8 mouse cellular contexts compared by ENCODE assay signal in genomic region chr8:94986676-94987075, GRCm38 (mm10). TPM values are rescaled to one million over a fixed set of nuclear protein-coding genes. Genes with fewer than 3 reads are reported as not detected.
DNase-seq lines count a peak whose midpoint lies in the region; ATAC-seq and TF ChIP-seq lines count a peak whose summit lies in the region.

No protein-coding gene starts in this region.

- ATAC-seq in kidney, embryonic 15.5 days (replicated peaks; ENCODE audit: low FRiP score): no peak
- peak; percentile 55 for ATAC-seq in forebrain, postnatal 0 days
- no peak for ATAC-seq in lung, postnatal 0 days

- no peak for TF ChIP-seq POLR2A in kidney, adult 2 months (IDR thresholded peaks at IDR 0.05; ENCODE audit: low read depth, low read length)
- TF ChIP-seq POLR2A in brain, embryonic 14.5 days (IDR thresholded peaks at IDR 0.05; ENCODE audit: borderline replicate concordance, extremely low read depth, insufficient read depth, insufficient read length, poor library complexity, severe bottlenecking): no peak
- TF ChIP-seq POLR2A in thymus, adult 2 months (IDR thresholded peaks at IDR 0.05; ENCODE audit: control insufficient read depth, extremely low read depth, insufficient read depth, low read length, poor library complexity): no peak

- no peak overlapping the region for H3K9ac ChIP-seq in kidney, embryonic 15.5 days
- H3K9ac ChIP-seq in forebrain, postnatal 0 days: no peak overlapping the region
- H3K9ac ChIP-seq in lung, postnatal 0 days (replicated peaks; ENCODE audit: low read depth): no peak overlapping the region

- no peaks in the 10 kb centered on the region for H3K9me3 ChIP-seq in kidney, embryonic 15.5 days (replicated peaks)
- no peaks in the 10 kb centered on the region for H3K9me3 ChIP-seq in forebrain, postnatal 0 days (ENCODE audit: low read length)
- H3K9me3 ChIP-seq in limb, embryonic 10.5 days (replicated peaks): no peaks in the 10 kb centered on the region
- H3K9me3 ChIP-seq in lung, postnatal 0 days (ENCODE audit: low read length): no peaks in the 10 kb centered on the region

- H3K27me3 ChIP-seq in kidney, adult 2 months (replicated peaks; ENCODE audit: control insufficient read depth, insufficient read depth, low read length): no peaks in the 10 kb centered on the region
- no peaks in the 10 kb centered on the region for H3K27me3 ChIP-seq in kidney, embryonic 15.5 days
- H3K27me3 ChIP-seq in forebrain, postnatal 0 days (ENCODE audit: insufficient read depth, low read length): no peaks in the 10 kb centered on the region
- peaks cover 6% of the 10 kb centered on the region; the same call in 1 of the 2 replicates for H3K27me3 ChIP-seq in limb, embryonic 10.5 days (ENCODE audit: low read depth, poor library complexity, severe bottlenecking)
- no peaks in the 10 kb centered on the region for H3K27me3 ChIP-seq in thymus, adult 2 months (ENCODE audit: control insufficient read depth, insufficient read depth, low read length)
- H3K27me3 ChIP-seq in lung, postnatal 0 days (replicated peaks; ENCODE audit: insufficient read depth, low read length): no peaks in the 10 kb centered on the region

- H3K4me1 ChIP-seq in kidney, adult 2 months (ENCODE audit: control insufficient read depth, insufficient read depth, low read length): peaks cover 65% of the 10 kb centered on the region
- H3K4me1 ChIP-seq in kidney, embryonic 15.5 days: peaks cover 85% of the 10 kb centered on the region
- peaks cover 37% of the 10 kb centered on the region for H3K4me1 ChIP-seq in forebrain, postnatal 0 days (ENCODE audit: insufficient read depth)
- H3K4me1 ChIP-seq in limb, embryonic 10.5 days: peaks cover 27% of the 10 kb centered on the region
- H3K4me1 ChIP-seq in thymus, adult 2 months (replicated peaks; ENCODE audit: control insufficient read depth, insufficient read depth, low read length): peaks cover 88% of the 10 kb centered on the region
- H3K4me1 ChIP-seq in lung, postnatal 0 days (ENCODE audit: insufficient read depth, low read depth, low read length): peaks cover 14% of the 10 kb centered on the region

- no peak for TF ChIP-seq CTCF in kidney, adult 2 months (conservative IDR thresholded peaks at IDR 0.05; ENCODE audit: insufficient read depth, insufficient read length, low read depth, low read length)
- TF ChIP-seq CTCF in brain, embryonic 14.5 days (IDR thresholded peaks at IDR 0.05; ENCODE audit: borderline replicate concordance, extremely low read depth, insufficient read depth, insufficient read length): no peak
- TF ChIP-seq CTCF in forebrain, postnatal 0 days (IDR thresholded peaks at IDR 0.05; ENCODE audit: low read depth): no peak
- no peak for TF ChIP-seq CTCF in thymus, adult 2 months (IDR thresholded peaks at IDR 0.05; ENCODE audit: borderline replicate concordance, control insufficient read depth, extremely low read depth, insufficient read depth, low read length, poor library complexity)
- no peak for TF ChIP-seq CTCF in lung, postnatal 0 days (IDR thresholded peaks at IDR 0.05)

- H3K27ac ChIP-seq in kidney, adult 2 months (ENCODE audit: insufficient read depth, low read depth, low read length): peak overlapping the region; percentile 45
- H3K27ac ChIP-seq in kidney, embryonic 15.5 days: no peak overlapping the region
- 0 out of 2 replicates have a peak overlapping the region, but pooled peaks have one; percentile 31 for H3K27ac ChIP-seq in forebrain, postnatal 0 days (ENCODE audit: low read depth, low read length)
- peak overlapping the region; percentile 38; the same call in 1 of the 2 replicates for H3K27ac ChIP-seq in limb, embryonic 10.5 days
- no peak overlapping the region for H3K27ac ChIP-seq in thymus, adult 2 months (ENCODE audit: control insufficient read depth, insufficient read depth, low read length)
- H3K27ac ChIP-seq in lung, postnatal 0 days (ENCODE audit: low read length): no peak overlapping the region

- no peaks in the 10 kb centered on the region for H3K36me3 ChIP-seq in kidney, adult 2 months (ENCODE audit: control insufficient read depth, insufficient read depth, low read length)
- H3K36me3 ChIP-seq in kidney, embryonic 15.5 days: no peaks in the 10 kb centered on the region
- H3K36me3 ChIP-seq in forebrain, postnatal 0 days (ENCODE audit: insufficient read depth): no peaks in the 10 kb centered on the region
- no peaks in the 10 kb centered on the region for H3K36me3 ChIP-seq in limb, embryonic 10.5 days
- H3K36me3 ChIP-seq in thymus, adult 2 months (ENCODE audit: control insufficient read depth, insufficient read depth, low read length): no peaks in the 10 kb centered on the region
- H3K36me3 ChIP-seq in lung, postnatal 0 days (ENCODE audit: insufficient read depth, low read length): no peaks in the 10 kb centered on the region

- WGBS in kidney, adult 2 months: 28% methylated on average over 5 of the region's 5 CpGs
- WGBS in kidney, embryonic 15.5 days: 46% methylated on average over 5 of the region's 5 CpGs
- WGBS in forebrain, postnatal 0 days: 27% methylated on average over 5 of the region's 5 CpGs
- 60% methylated on average over 5 of the region's 5 CpGs for WGBS in limb, embryonic 10.5 days
- 14% methylated on average over 5 of the region's 5 CpGs for WGBS in thymus, adult 2 months
- 33% methylated on average over 5 of the region's 5 CpGs for WGBS in lung, postnatal 0 days

- no peak overlapping the region for H3K4me2 ChIP-seq in kidney, embryonic 15.5 days
- peak overlapping the region; percentile 13; the same call in 1 of the 2 replicates for H3K4me2 ChIP-seq in forebrain, postnatal 0 days (ENCODE audit: low read depth)
- no peak overlapping the region for H3K4me2 ChIP-seq in lung, postnatal 0 days (replicated peaks; ENCODE audit: low read depth, low read length)

- no peak for TF ChIP-seq EP300 in lung, postnatal 0 days (IDR thresholded peaks at IDR 0.05)

- peak overlapping the region; percentile 4; the same call in 1 of the 2 replicates for H3K4me3 ChIP-seq in kidney, adult 2 months (ENCODE audit: insufficient read depth, low read depth, low read length)
- H3K4me3 ChIP-seq in kidney, embryonic 15.5 days (replicated peaks): no peak overlapping the region
- no peak overlapping the region for H3K4me3 ChIP-seq in forebrain, postnatal 0 days (ENCODE audit: low read depth, low read length)
- H3K4me3 ChIP-seq in limb, embryonic 10.5 days: no peak overlapping the region
- H3K4me3 ChIP-seq in thymus, adult 2 months (ENCODE audit: control insufficient read depth, insufficient read depth, low read length): no peak overlapping the region
- no peak overlapping the region for H3K4me3 ChIP-seq in lung, postnatal 0 days (ENCODE audit: low read depth, low read length)

- peak; percentile 66 for DNase-seq in kidney, adult 2 months
- DNase-seq in brain, embryonic 14.5 days (ENCODE audit: low read depth): peak; percentile 87
- DNase-seq in forebrain, postnatal 0 days: peak; percentile 65
- DNase-seq in limb, embryonic 10.5 days (ENCODE audit: low spot score): no peak
- peak; percentile 89 for DNase-seq in retina, postnatal 1 day
- no peak for DNase-seq in thymus, adult 2 months
- DNase-seq in lung, postnatal 0 days (ENCODE audit: low spot score): no peak

RNA-seq across cellular contexts. Expression of gene Adgrg1, which starts 12.1 kb away (rescaled TPM):
- 342 and 447 TPM in 2 replicates for polyA plus RNA-seq in kidney, adult 2 months (2012; rRNA removed)
- 41.7 and 44.8 TPM in 2 replicates for polyA plus RNA-seq in kidney, embryonic 15.5 days (2015; fragmentation: Nextera tagmentation; extraction: Ambion mirVana)
- polyA plus RNA-seq in brain, embryonic 14.5 days (2012; rRNA removed): 468 and 636 TPM in 2 replicates
- 107 and 188 TPM in 2 replicates for total RNA-seq in forebrain, postnatal 0 days (2014; rRNA removed)
- polyA plus RNA-seq in forebrain, postnatal 0 days (2015; fragmentation: Nextera tagmentation; extraction: Ambion mirVana): 79.8 and 101 TPM in 2 replicates
- polyA plus RNA-seq in limb, embryonic 10.5 days (2016; fragmentation: Nextera tagmentation; extraction: Ambion mirVana): 7.0 and 11.6 TPM in 2 replicates
- polyA plus RNA-seq in thymus, adult 2 months (2012; rRNA removed): 146 and 166 TPM in 2 replicates
- 33.9 and 39.0 TPM in 2 replicates for polyA plus RNA-seq in lung, postnatal 0 days (2015; fragmentation: Nextera tagmentation; extraction: Ambion mirVana)

RNA-seq across cellular contexts. Expression of gene Adgrg3, which starts 30.8 kb away (rescaled TPM):
- polyA plus RNA-seq in kidney, adult 2 months (2012; rRNA removed): 9.9 and 12.7 TPM in 2 replicates
- 4.8 TPM in 2 replicates for polyA plus RNA-seq in kidney, embryonic 15.5 days (2015; fragmentation: Nextera tagmentation; extraction: Ambion mirVana)
- 2.1 and 3.0 TPM in 2 replicates for polyA plus RNA-seq in brain, embryonic 14.5 days (2012; rRNA removed)
- 0.67 and 1.2 TPM in 2 replicates for total RNA-seq in forebrain, postnatal 0 days (2014; rRNA removed)
- polyA plus RNA-seq in forebrain, postnatal 0 days (2015; fragmentation: Nextera tagmentation; extraction: Ambion mirVana): 0.47 and 0.69 TPM in 2 replicates
- polyA plus RNA-seq in limb, embryonic 10.5 days (2016; fragmentation: Nextera tagmentation; extraction: Ambion mirVana): 3.4 and 4.2 TPM in 2 replicates
- polyA plus RNA-seq in thymus, adult 2 months (2012; rRNA removed): 27.0 and 32.0 TPM in 2 replicates
- polyA plus RNA-seq in lung, postnatal 0 days (2015; fragmentation: Nextera tagmentation; extraction: Ambion mirVana): 4.8 and 5.3 TPM in 2 replicates

Comparison
In these comparisons a context has a peak if more than half of its experiments do, and no peak if none do; other contexts are left out.
1. H3K27ac ChIP-seq: peak in kidney, adult 2 months (single experiment), forebrain, postnatal 0 days (single experiment) and limb, embryonic 10.5 days (single experiment); none in kidney, embryonic 15.5 days (single experiment), thymus, adult 2 months (single experiment) and lung, postnatal 0 days (single experiment).
2. DNase-seq: peak in kidney, adult 2 months (single experiment), brain, embryonic 14.5 days (single experiment), forebrain, postnatal 0 days (single experiment) and retina, postnatal 1 day (single experiment); none in limb, embryonic 10.5 days (single experiment), thymus, adult 2 months (single experiment) and lung, postnatal 0 days (single experiment).